Mouse (Mus musculus): Measurements from ENCODE around the gene Elmsan1. TPM values are rescaled to one million over a fixed set of nuclear protein-coding genes. Genes with fewer than 3 reads are reported as not detected.

Gene Elmsan1
- total and polyA plus RNA-seq, 3 experiments, result 2.2 to 14.3 (median 5.6) TPM

GRCm38 (mm10) chr12:84217111-84217507 lies 1.6 kb downstream of the Elmsan1 start:
- H3K9ac ChIP-seq (ENCODE audit: insufficient read depth, low read depth), result peak overlapping the region; percentile 81; the same call in 1 of the 2 replicates
- H3K4me3 ChIP-seq (replicated peaks in 1 of 3; ENCODE audit: low read depth in 2 of 3, low read length in 2 of 3, poor library complexity in 1 of 3), result no peak overlapping the region
- TF ChIP-seq JUN (IDR thresholded peaks at IDR 0.05; ENCODE audit: insufficient read depth, low read depth, low read length) (no peak), RAD21 (IDR thresholded peaks at IDR 0.05; ENCODE audit: low read depth, low read length) (no peak), CTCF (conservative IDR thresholded peaks at IDR 0.05 in 1 of 2, IDR thresholded peaks at IDR 0.05 in 1 of 2; ENCODE audit: low read depth in 2 of 2, low read length in 2 of 2) (no peak), KAT2A (IDR thresholded peaks at IDR 0.05; ENCODE audit: insufficient replicate concordance, low read length) (no peak), MAX (IDR thresholded peaks at IDR 0.05; ENCODE audit: low read length) (no peak), ZMIZ1 (IDR thresholded peaks at IDR 0.05; ENCODE audit: low read depth, low read length) (no peak), SMC3 (IDR thresholded peaks at IDR 0.05; ENCODE audit: low read depth, low read length) (no peak), NELFE (IDR thresholded peaks at IDR 0.05; ENCODE audit: low read depth, low read length) (no peak), IRF4 (IDR thresholded peaks at IDR 0.05; ENCODE audit: low read depth, low read length) (no peak), RCOR1 (conservative IDR thresholded peaks at IDR 0.05; ENCODE audit: low read depth, low read length) (no peak), EP300 (IDR thresholded peaks at IDR 0.05; ENCODE audit: low read length) (no peak), JUND (conservative IDR thresholded peaks at IDR 0.05; ENCODE audit: low read depth, low read length) (no peak)
- peaks cover 4% of the 10 kb centered on the region; the same call in 1 of the 2 replicates for H3K79me2 ChIP-seq (replicated peaks; ENCODE audit: control insufficient read depth, extremely low read depth, insufficient read depth, poor library complexity, severe bottlenecking)
- peak overlapping the region; percentile 53 for H3K4me2 ChIP-seq (ENCODE audit: insufficient read depth, low read depth, poor library complexity, severe bottlenecking)
- peaks cover 4 to 30% of the 10 kb centered on the region in 2 experiments for H3K36me3 ChIP-seq (replicated peaks in 1 of 2; ENCODE audit: control insufficient read depth in 1 of 2, insufficient read depth in 1 of 2, low read length in 1 of 2)
- H3K9me3 ChIP-seq (replicated peaks; ENCODE audit: low read length), result peaks cover 6% of the 10 kb centered on the region
- in situ Hi-C loops (cut with MboI; ENCODE audit: low pct_ligation_motif_present, low pct_unique_long_range_greater_than_20kb, low sequenced_read_pairs) (no loop called here), dilution Hi-C loops (cut with MboI; ENCODE audit: extremely low pct_ligation_motif_present, extremely low pct_unique_long_range_greater_than_20kb, low sequenced_read_pairs) (no loop called here)
- peaks cover 3% of the 10 kb centered on the region for H3K27me3 ChIP-seq (replicated peaks)
- DNase-seq (ENCODE audit: extremely low read depth), result no peak
- H3K4me1 ChIP-seq (ENCODE audit: control insufficient read depth in 1 of 2, insufficient read depth in 2 of 2), result peaks cover 8 to 21% of the 10 kb centered on the region in 2 experiments; a peak in 3 of 4 replicates
- peak overlapping the region; percentile 19; the same call in 1 of the 2 replicates for H3K27ac ChIP-seq (ENCODE audit: insufficient read depth, low read depth)

- TF ChIP-seq SMC3 (IDR thresholded peaks at IDR 0.05; ENCODE audit: low read depth, low read length) (no peak), POLR2AphosphoS2 (IDR thresholded peaks at IDR 0.05; ENCODE audit: low read depth, low read length) (no peak), PAX5 (IDR thresholded peaks at IDR 0.05; ENCODE audit: low read length) (no peak), HCFC1 (IDR thresholded peaks at IDR 0.05; ENCODE audit: low read depth, low read length) (no peak), MAFK (IDR thresholded peaks at IDR 0.05; ENCODE audit: insufficient replicate concordance, low read length) (no peak), TBP (conservative IDR thresholded peaks at IDR 0.05; ENCODE audit: low read depth, low read length) (no peak), E2F4 (IDR thresholded peaks at IDR 0.05; ENCODE audit: insufficient replicate concordance, low read depth, low read length) (no peak), CHD2 (IDR thresholded peaks at IDR 0.05; ENCODE audit: low read length) (no peak), MEF2A (IDR thresholded peaks at IDR 0.05; ENCODE audit: borderline replicate concordance, low read depth, low read length) (no peak), MAX (IDR thresholded peaks at IDR 0.05; ENCODE audit: low read length) (no peak), USF2 (conservative IDR thresholded peaks at IDR 0.05; ENCODE audit: low read depth, low read length) (no peak), RAD21 (IDR thresholded peaks at IDR 0.05; ENCODE audit: low read depth, low read length) (no peak), USF1 (IDR thresholded peaks at IDR 0.05; ENCODE audit: low read depth, low read length) (no peak), CHD1 (IDR thresholded peaks at IDR 0.05; ENCODE audit: low read depth, low read length) (no peak), UBTF (IDR thresholded peaks at IDR 0.05; ENCODE audit: low read depth, low read length) (no peak), EP300 (IDR thresholded peaks at IDR 0.05; ENCODE audit: low read length) (no peak), MYC (IDR thresholded peaks at IDR 0.05; ENCODE audit: low read depth, low read length) (no peak), GABPA (IDR thresholded peaks at IDR 0.05; ENCODE audit: insufficient replicate concordance, low read depth, low read length) (no peak), TCF12 (IDR thresholded peaks at IDR 0.05; ENCODE audit: low read depth, low read length) (no peak)
- dilution Hi-C loops (cut with MboI; ENCODE audit: extremely low pct_ligation_motif_present, extremely low pct_unique_long_range_greater_than_20kb, low sequenced_read_pairs) (no loop called here), in situ Hi-C loops (cut with MboI; ENCODE audit: low pct_ligation_motif_present, low pct_unique_long_range_greater_than_20kb, low sequenced_read_pairs) (no loop called here)
- peaks cover 3% of the 10 kb centered on the region for H3K27me3 ChIP-seq (replicated peaks)
- H3K4me2 ChIP-seq (ENCODE audit: insufficient read depth, low read depth, poor library complexity, severe bottlenecking), result no peak overlapping the region
- no peak overlapping the region for H3K9ac ChIP-seq (ENCODE audit: insufficient read depth, low read depth)
- H3K4me1 ChIP-seq (ENCODE audit: control insufficient read depth in 1 of 2, insufficient read depth in 2 of 2), result peaks cover 11 to 30% of the 10 kb centered on the region in 2 experiments; a peak in 3 of 4 replicates
- H3K9me3 ChIP-seq (replicated peaks; ENCODE audit: low read length), result peaks cover 6% of the 10 kb centered on the region
- peaks cover 4 to 35% of the 10 kb centered on the region in 2 experiments for H3K36me3 ChIP-seq (replicated peaks in 1 of 2; ENCODE audit: control insufficient read depth in 1 of 2, insufficient read depth in 1 of 2, low read length in 1 of 2)
- H3K79me2 ChIP-seq (replicated peaks; ENCODE audit: control insufficient read depth, extremely low read depth, insufficient read depth, poor library complexity, severe bottlenecking), result peaks cover 4% of the 10 kb centered on the region; the same call in 1 of the 2 replicates
- H3K4me3 ChIP-seq (replicated peaks in 1 of 3; ENCODE audit: low read depth in 2 of 3, low read length in 2 of 3, poor library complexity in 1 of 3), result no peak overlapping the region
- H3K27ac ChIP-seq (ENCODE audit: insufficient read depth, low read depth), result no peak overlapping the region
- no peak for DNase-seq (ENCODE audit: extremely low read depth)
Measured at GRCm38 (mm10) chr12:84215758-84216440, 2.8 kb downstream of the Elmsan1 start.
